Mouse (Mus musculus) liver, postnatal 0 days (tissue): Measurements from ENCODE around the gene Adamts8.

ENCODE experiments used
- CTCF ChIP-seq: sonication (generic); IDR thresholded peaks from 2 replicates; pipeline ENCODE4 v1.5.1; 2016; ENCODE audit warnings: antibody characterized with exemption, low read depth
- EP300 ChIP-seq: IDR thresholded peaks from 2 replicates; pipeline ENCODE4 v1.6.1; 2016; ENCODE audit warnings: antibody characterized with exemption, low read depth, mild to moderate bottlenecking

- no peak for TF ChIP-seq CTCF
- TF ChIP-seq EP300 = no peak
Observed at GRCm38 (mm10) chr9:30913429-30913828, 28.9 kb upstream of the Adamts8 start.
